Mouse (Mus musculus) CH12.LX (cell line): ENCODE results near the gene Tmem132c.

Experiments used
- CHD1 ChIP-seq: IDR thresholded peaks from 2 replicates; pipeline ENCODE4 v1.6.1; 2012; ENCODE audit warnings: low read depth, low read length, improper control_type of control experiment, inconsistent platforms
- CHD2 ChIP-seq: IDR thresholded peaks from 2 replicates; pipeline ENCODE4 v1.6.1; 2011; ENCODE audit warnings: low read length, improper control_type of control experiment
- CTCF ChIP-seq, 2 experiments: IDR thresholded peaks in 1 of 2; conservative IDR thresholded peaks in 1 of 2; 2 replicates each; pipeline ENCODE4 v1.5.1; 2011 to 2012; ENCODE audit warnings: low read depth in 2 of 2, low read length in 2 of 2, improper control_type of control experiment in 1 of 2, inconsistent platforms in 1 of 2, mild to moderate bottlenecking in 1 of 2, moderate library complexity in 1 of 2
- HCFC1 ChIP-seq: IDR thresholded peaks from 2 replicates; pipeline ENCODE4 v1.6.1; 2012; ENCODE audit warnings: low read depth, mild to moderate bottlenecking, inconsistent platforms, low read length, improper control_type of control experiment
- MAFK ChIP-seq: IDR thresholded peaks from 2 replicates; pipeline ENCODE4 v1.6.1; 2011; ENCODE audit warnings: low read length, improper control_type of control experiment; ENCODE audit not compliant: insufficient replicate concordance
- MEF2A ChIP-seq: IDR thresholded peaks from 2 replicates; pipeline ENCODE4 v1.6.1; 2014; ENCODE audit warnings: low read depth, mild to moderate bottlenecking, inconsistent platforms, low read length, improper control_type of control experiment, borderline replicate concordance
- NELFE ChIP-seq: IDR thresholded peaks from 2 replicates; pipeline ENCODE4 v1.6.1; 2011; ENCODE audit warnings: low read depth, low read length, improper control_type of control experiment
- POLR2A ChIP-seq: IDR thresholded peaks from 2 replicates; pipeline ENCODE4 v1.6.1; 2011; ENCODE audit warnings: low read depth, mild to moderate bottlenecking, improper control_type of control experiment, low read length
- TBP ChIP-seq: conservative IDR thresholded peaks from 2 replicates; pipeline ENCODE4 v1.6.1; 2011; ENCODE audit warnings: low read depth, low read length, improper control_type of control experiment
- TCF12 ChIP-seq: IDR thresholded peaks from 2 replicates; pipeline ENCODE4 v1.6.1; 2014; ENCODE audit warnings: low read depth, mild to moderate bottlenecking, inconsistent platforms, low read length, improper control_type of control experiment
- UBTF ChIP-seq: IDR thresholded peaks from 2 replicates; pipeline ENCODE4 v1.6.1; 2012; ENCODE audit warnings: low read depth, mild to moderate bottlenecking, inconsistent platforms, low read length, improper control_type of control experiment, moderate library complexity

DNA sequence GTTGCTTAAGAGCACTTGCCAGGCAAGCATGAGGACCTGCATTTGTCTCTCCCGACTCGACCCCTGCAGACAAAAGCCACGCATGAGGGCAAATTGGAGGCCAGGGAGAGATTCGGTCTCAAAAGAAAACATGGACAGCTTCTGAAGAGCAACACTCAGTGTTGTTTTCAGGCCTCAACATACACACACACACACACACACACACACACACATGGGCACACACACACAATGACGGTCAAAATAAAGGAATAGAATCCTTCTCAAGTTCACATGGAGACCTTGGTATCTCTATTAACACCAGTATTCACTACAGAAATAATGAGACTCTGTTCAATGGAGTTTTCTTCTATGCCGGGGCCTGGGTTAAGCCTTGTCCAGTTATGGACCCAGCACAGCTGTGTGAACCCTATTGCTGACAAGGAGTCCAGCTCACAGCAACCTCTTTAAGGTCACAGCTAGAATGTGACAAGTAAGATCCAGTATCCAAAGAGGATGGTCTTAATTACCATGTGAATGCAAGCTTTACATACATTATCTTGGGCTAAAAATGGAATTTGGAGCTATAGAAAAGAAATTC is 325.6 kb downstream of the Tmem132c start:
- TF ChIP-seq MEF2A (no peak), POLR2A (no peak), UBTF (no peak), HCFC1 (no peak), CHD2 (no peak), CHD1 (no peak), TBP (no peak), CTCF (conservative IDR thresholded peaks at IDR 0.05 in 1 of 2, IDR thresholded peaks at IDR 0.05 in 1 of 2; ENCODE audit: low read depth in 2 of 2, low read length in 2 of 2) (no peak), TCF12 (no peak), MAFK (no peak), NELFE (no peak)
